Mouse (Mus musculus) ovary, postnatal 10 days (tissue): ENCODE data around the gene Mtnr1a.
"Not testable (repeated sequence)": the region's sequence is repeated elsewhere in the genome, so short reads cannot be mapped to it uniquely, and the experiment has no call there.

Experiments used
- DNase-seq: peaks from one replicate; pipeline ENCODE4 v3.0.0; 2022; ENCODE audit warnings: low spot score

Gene Mtnr1a

GRCm38 (mm10) chr8:45068759-45069386 lies at the start of gene Mtnr1a:
Mtnr1a (plus strand) TSS chr8:45069137.
- DNase-seq, result peak; percentile 96

GRCm38 (mm10) chr8:45019241-45019640 lies 49.7 kb upstream of the Mtnr1a start:
- no peak for DNase-seq

GRCm38 (mm10) chr8:45021171-45021570 lies 47.8 kb upstream of the Mtnr1a start:
- DNase-seq, result no peak

GRCm38 (mm10) chr8:45021911-45022665 lies 46.8 kb upstream of the Mtnr1a start:
- DNase-seq, result no peak

GRCm38 (mm10) chr8:45028081-45028497 lies 40.8 kb upstream of the Mtnr1a start:
- DNase-seq, result no peak

GRCm38 (mm10) chr8:45038350-45038749 lies 30.6 kb upstream of the Mtnr1a start:
- no peak for DNase-seq

DNA sequence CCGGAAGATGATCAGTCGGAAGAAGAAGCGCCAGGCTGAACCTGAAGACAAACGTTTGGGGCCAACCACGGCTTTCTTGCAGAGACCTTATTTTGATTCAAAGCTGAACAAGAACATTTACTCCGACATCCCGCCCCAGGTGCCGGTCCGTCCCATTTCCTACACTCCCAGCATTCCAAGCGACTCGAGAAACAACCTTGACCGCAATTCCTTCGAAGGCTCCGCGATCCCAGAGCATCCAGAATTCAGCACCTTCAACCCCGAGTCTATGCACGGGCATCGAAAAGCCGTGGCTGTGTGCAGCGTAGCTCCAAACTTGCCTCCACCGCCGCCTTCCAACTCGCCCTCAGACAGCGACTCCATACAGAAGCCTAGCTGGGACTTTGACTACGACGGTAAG lies 24.8 kb upstream of the Mtnr1a start:
- no peak for DNase-seq

GRCm38 (mm10) chr8:45050451-45050850 lies 18.5 kb upstream of the Mtnr1a start:
- no peak for DNase-seq

DNA sequence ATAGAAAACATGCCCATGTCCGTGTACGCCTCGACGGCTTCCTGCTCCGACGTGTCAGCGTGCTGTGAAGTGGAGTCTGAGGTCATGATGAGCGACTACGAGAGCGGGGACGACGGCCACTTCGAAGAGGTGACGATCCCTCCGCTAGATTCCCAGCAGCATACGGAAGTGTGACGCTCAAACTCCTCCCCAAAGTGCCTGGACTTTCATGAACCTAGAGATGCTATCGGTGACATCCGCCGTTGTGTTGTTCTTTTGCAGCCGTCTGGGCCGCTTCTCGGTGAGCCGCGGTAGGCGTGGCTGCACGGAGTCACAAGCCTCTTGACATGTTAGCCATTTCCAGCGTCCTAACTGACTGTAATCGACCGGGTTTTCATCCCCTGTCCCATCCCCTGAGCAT lies 17.7 kb upstream of the Mtnr1a start:
- no peak for DNase-seq

GRCm38 (mm10) chr8:45052205-45052604 lies 16.7 kb upstream of the Mtnr1a start:
- DNase-seq, result no peak

GRCm38 (mm10) chr8:45052618-45053017 lies 16.3 kb upstream of the Mtnr1a start:
- DNase-seq, result no peak

DNA sequence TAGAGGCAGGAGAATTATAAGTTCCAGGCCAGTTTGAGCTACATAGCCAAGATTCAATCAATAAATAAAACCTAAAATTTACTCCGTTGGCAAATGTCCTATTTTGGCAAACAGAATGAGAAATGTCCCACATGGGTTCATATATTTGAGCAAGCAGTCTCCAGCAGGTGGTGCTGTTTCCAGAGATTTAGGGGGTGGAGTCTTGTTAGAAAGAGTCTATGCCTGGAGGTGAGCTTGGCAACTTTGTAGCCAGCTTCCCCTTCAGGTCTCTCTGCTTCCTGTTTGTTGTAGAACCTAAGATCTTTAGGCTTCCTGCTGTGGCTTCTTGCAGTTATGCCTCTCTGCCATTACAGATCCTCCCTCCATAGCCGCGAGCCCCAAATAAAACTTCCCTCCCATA lies 13.4 kb upstream of the Mtnr1a start:
- no peak for DNase-seq

GRCm38 (mm10) chr8:45056810-45057209 lies 12.1 kb upstream of the Mtnr1a start:
- no peak for DNase-seq

DNA sequence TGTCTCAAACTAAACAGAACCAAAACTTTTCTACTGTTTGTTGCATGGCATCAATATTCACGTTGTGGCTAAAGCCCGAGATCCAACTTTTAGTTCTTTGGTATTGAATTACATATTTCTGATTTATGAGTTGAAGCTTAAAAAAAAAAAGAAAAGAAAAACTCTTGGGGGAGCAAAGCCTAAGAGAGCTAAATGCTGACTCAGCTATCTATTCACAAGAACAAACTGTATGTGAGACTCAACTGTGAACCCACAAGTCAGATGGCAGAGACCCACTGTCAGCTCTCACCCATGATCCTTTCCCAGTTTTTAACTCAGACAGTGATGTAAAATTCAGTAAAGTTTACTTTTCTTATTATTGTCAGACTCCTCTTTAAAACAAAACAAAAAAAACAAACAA lies 8.9 kb upstream of the Mtnr1a start:
- no peak for DNase-seq

GRCm38 (mm10) chr8:45062311-45062710 lies 6.6 kb upstream of the Mtnr1a start:
- no peak for DNase-seq

DNA sequence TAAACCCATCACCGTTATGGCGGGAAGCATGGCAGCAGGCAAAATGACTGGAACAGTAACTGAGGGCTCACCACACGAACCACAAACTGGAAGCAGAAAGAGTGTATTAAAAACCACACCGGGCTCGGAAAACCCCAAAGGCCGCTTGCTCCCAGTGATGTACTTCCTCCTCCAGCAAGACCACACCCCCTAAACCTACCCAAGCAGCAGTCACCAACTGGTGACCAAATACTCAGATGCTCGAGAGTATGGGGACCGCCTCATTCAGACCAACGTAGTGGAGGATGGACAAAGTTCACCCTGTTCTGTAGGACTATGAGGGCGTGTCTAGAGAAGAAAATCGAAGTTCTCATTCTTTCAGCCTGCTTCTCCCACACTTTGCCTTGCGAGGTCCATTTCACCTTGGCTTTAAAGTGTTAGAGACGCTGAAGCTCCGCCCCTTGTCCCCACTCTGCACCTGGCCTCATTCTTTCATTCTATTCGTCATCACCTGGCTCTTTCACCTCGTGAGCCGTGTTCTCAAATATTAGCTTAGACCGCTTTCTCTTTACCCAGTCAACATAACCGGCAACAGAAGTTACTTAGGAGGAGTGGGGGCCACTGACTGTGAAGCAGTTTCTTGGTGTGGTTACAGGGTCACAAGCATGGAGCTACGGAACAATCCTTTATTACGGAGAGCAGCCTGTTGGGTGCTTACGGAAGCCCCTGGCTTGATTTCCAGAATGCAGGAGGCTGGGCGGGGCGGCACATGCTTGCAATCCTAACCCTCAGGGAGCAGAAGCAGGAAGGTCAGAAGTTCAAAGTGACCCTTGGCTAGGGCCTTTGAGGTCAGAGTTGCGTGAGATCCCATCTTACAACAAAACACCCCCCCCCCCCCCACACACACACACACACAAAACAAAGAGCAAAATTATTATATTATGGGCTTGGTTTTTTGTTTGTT lies 5.7 kb upstream of the Mtnr1a start:
- no peak for DNase-seq

- DNase-seq, result no peak
These were observed 4.6 kb upstream of the Mtnr1a start for GRCm38 (mm10) chr8:45064197-45064869.

GRCm38 (mm10) chr8:45065391-45065790 lies 3.5 kb upstream of the Mtnr1a start:
- not testable (repeated sequence) for DNase-seq

DNA sequence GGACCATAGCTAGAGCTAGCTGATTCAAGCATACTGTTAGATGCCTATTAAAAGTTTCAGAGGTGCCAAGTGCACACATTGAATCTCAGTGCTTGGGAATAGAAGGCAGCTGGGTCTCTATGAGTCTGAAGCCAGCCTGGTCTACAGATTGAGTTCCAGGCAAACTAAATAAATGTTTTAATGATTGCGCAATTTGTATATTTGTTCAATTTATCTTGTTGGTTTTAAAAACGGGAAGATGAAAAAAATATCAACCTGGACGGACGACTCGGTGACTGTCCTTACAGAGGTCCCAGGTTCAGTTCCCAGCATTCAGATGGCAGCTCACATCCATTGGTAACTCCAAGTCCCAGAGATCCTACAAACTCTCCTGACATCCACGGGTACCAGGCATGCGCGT lies 2.0 kb downstream of the Mtnr1a start:
- DNase-seq, result no peak

DNA sequence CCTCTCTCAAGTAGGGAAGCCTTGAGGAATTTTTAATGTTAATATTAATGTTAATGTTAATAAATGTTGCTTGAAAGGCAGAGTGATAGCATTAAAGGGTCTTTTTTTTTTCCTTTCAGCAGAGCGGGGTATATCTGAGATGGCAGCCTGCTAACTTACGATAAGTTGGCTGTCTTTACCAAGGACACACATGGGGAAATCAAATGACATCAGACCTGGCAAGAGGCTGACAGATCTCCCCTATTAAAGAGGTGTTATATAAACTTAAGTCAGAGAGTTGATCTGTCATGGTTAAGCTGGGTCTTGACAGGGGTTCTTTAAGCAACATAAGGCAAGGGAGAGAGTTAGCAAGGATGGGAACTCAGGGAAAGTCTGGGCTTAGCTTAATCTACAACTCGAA lies 11.9 kb downstream of the Mtnr1a start:
- DNase-seq, result no peak

- no peak for DNase-seq
These were observed 24.7 kb downstream of the Mtnr1a start for GRCm38 (mm10) chr8:45093599-45093998.
